Mouse (Mus musculus) embryonic facial prominence, embryonic 10.5 days (tissue): ENCODE results near the gene Mreg. TPM values are rescaled to one million over a fixed set of nuclear protein-coding genes. Genes with fewer than 3 reads are reported as not detected.

ENCODE experiments used
- DNase-seq: peaks from one replicate; pipeline ENCODE4 v3.0.0-alpha.2; 2017; ENCODE audit warnings: low spot score
- H3K27ac ChIP-seq: fragments of 300-500 bp; sonication (generic); replicated peaks from 2 replicates; pipeline ENCODE4 v1.5.1; 2016; ENCODE audit warnings: mild to moderate bottlenecking
- H3K27me3 ChIP-seq: fragments of 300-500 bp; sonication (generic); replicated peaks from 2 replicates; pipeline ENCODE4 v1.6.1; 2016; ENCODE audit warnings: low read depth, mild to moderate bottlenecking; ENCODE audit not compliant: poor library complexity, severe bottlenecking
- H3K36me3 ChIP-seq: fragments of 300-500 bp; sonication (generic); replicated peaks from 2 replicates; pipeline ENCODE4 v1.6.1; 2016; ENCODE audit warnings: mild to moderate bottlenecking, moderate library complexity
- H3K4me1 ChIP-seq: fragments of 300-500 bp; sonication (generic); 2 replicates; pipeline ENCODE4 v1.6.1; 2016
- H3K4me3 ChIP-seq: fragments of 300-500 bp; sonication (generic); 2 replicates; pipeline ENCODE4 v1.5.1; 2016; ENCODE audit warnings: mild to moderate bottlenecking, moderate library complexity
- H3K9me3 ChIP-seq: fragments of 300-500 bp; sonication (generic); 2 replicates; pipeline ENCODE4 v1.6.1; 2016; ENCODE audit warnings: mild to moderate bottlenecking
- WGBS: fragments of 180-500 bp; shearing (Covaris S2); methylation state at CpG from one replicate; pipeline ENCODE4 v1.1.7; 2016; 5-methylcytosine and 5-hydroxymethylcytosine counted together
- polyA plus RNA-seq: library from polyadenylated mRNA; unstranded; fragments of >200 nt; fragmentation: Nextera tagmentation; extraction: Ambion mirVana; gene quantifications from 2 replicates; pipeline ENCODE4 v1.2.1, GENCODE M21; 2016

Gene Mreg
- polyA plus RNA-seq, 1 experiment from 2014 or later: 21.1 TPM

- H3K27me3 ChIP-seq: no peaks in the 10 kb centered on the region
- no peaks in the 10 kb centered on the region for H3K9me3 ChIP-seq
- H3K36me3 ChIP-seq: no peaks in the 10 kb centered on the region
- no peak for DNase-seq
- 89% methylated on average over 7 of the region's 7 CpGs for WGBS
- no peak overlapping the region for H3K27ac ChIP-seq
- H3K4me1 ChIP-seq: peaks cover 18% of the 10 kb centered on the region
- H3K4me3 ChIP-seq: no peak overlapping the region
These were observed 32.2 kb downstream of the Mreg start for GRCm38 (mm10) chr1:72179947-72180346.

GRCm38 (mm10) chr1:72176239-72176638 lies 35.9 kb downstream of the Mreg start:
- no peaks in the 10 kb centered on the region for H3K36me3 ChIP-seq
- WGBS: 83% methylated on average over 6 of the region's 6 CpGs
- no peak overlapping the region for H3K27ac ChIP-seq
- DNase-seq: no peak
- peaks cover 13% of the 10 kb centered on the region for H3K4me1 ChIP-seq
- no peaks in the 10 kb centered on the region for H3K27me3 ChIP-seq
- H3K4me3 ChIP-seq: no peak overlapping the region
- no peaks in the 10 kb centered on the region for H3K9me3 ChIP-seq

GRCm38 (mm10) chr1:72174183-72174582 lies 37.9 kb downstream of the Mreg start:
- no peaks in the 10 kb centered on the region for H3K36me3 ChIP-seq
- no peak overlapping the region for H3K4me3 ChIP-seq
- peaks cover 18% of the 10 kb centered on the region for H3K4me1 ChIP-seq
- H3K27me3 ChIP-seq: no peaks in the 10 kb centered on the region
- 67% methylated on average over 7 of the region's 7 CpGs for WGBS
- no peak overlapping the region for H3K27ac ChIP-seq
- no peaks in the 10 kb centered on the region for H3K9me3 ChIP-seq
- DNase-seq: no peak

- WGBS: 64% methylated on average over 8 of the region's 8 CpGs
- H3K27me3 ChIP-seq: no peaks in the 10 kb centered on the region
- no peaks in the 10 kb centered on the region for H3K36me3 ChIP-seq
- H3K27ac ChIP-seq: no peak overlapping the region
- no peak overlapping the region for H3K4me3 ChIP-seq
- no peaks in the 10 kb centered on the region for H3K9me3 ChIP-seq
- DNase-seq: no peak
- H3K4me1 ChIP-seq: peaks cover 18% of the 10 kb centered on the region
These were observed 38.6 kb downstream of the Mreg start for GRCm38 (mm10) chr1:72173402-72174051.

GRCm38 (mm10) chr1:72172788-72173187 lies 39.3 kb downstream of the Mreg start:
- Histone ChIP-seq H3K36me3 (no peaks in the 10 kb centered on the region), H3K9me3 (no peaks in the 10 kb centered on the region), H3K4me1 (peaks cover 18% of the 10 kb centered on the region), H3K4me3 (no peak overlapping the region), H3K27me3 (no peaks in the 10 kb centered on the region), H3K27ac (no peak overlapping the region)
- no peak for DNase-seq
- 84% methylated on average over 8 of the region's 8 CpGs for WGBS

- Histone ChIP-seq H3K27ac (0 out of 2 replicates have a peak overlapping the region, but pooled peaks have one; percentile 10), H3K4me1 (peaks cover 18% of the 10 kb centered on the region), H3K27me3 (no peaks in the 10 kb centered on the region), H3K4me3 (no peak overlapping the region), H3K36me3 (no peaks in the 10 kb centered on the region), H3K9me3 (no peaks in the 10 kb centered on the region)
- WGBS: 72% methylated on average over 13 of the region's 13 CpGs
- peak; percentile 18 for DNase-seq
These were observed 40.9 kb downstream of the Mreg start for GRCm38 (mm10) chr1:72171001-72171860.

GRCm38 (mm10) chr1:72167024-72167423 lies 45.1 kb downstream of the Mreg start:
- Histone ChIP-seq H3K27me3 (no peaks in the 10 kb centered on the region), H3K27ac (no peak overlapping the region), H3K9me3 (no peaks in the 10 kb centered on the region), H3K36me3 (no peaks in the 10 kb centered on the region), H3K4me1 (peaks cover 9% of the 10 kb centered on the region), H3K4me3 (no peak overlapping the region)
- no peak for DNase-seq
- WGBS: 93% methylated on average over 10 of the region's 10 CpGs

- 93% methylated on average over 5 of the region's 5 CpGs for WGBS
- H3K27me3 ChIP-seq: no peaks in the 10 kb centered on the region
- no peak for DNase-seq
- H3K9me3 ChIP-seq: no peaks in the 10 kb centered on the region
- no peak overlapping the region for H3K27ac ChIP-seq
- no peaks in the 10 kb centered on the region for H3K36me3 ChIP-seq
- peaks cover 7% of the 10 kb centered on the region for H3K4me1 ChIP-seq
- H3K4me3 ChIP-seq: no peak overlapping the region
These were observed 45.7 kb downstream of the Mreg start for GRCm38 (mm10) chr1:72166468-72166814.

GRCm38 (mm10) chr1:72165723-72166467 lies 46.2 kb downstream of the Mreg start:
- no peaks in the 10 kb centered on the region for H3K27me3 ChIP-seq
- no peak for DNase-seq
- H3K4me3 ChIP-seq: no peak overlapping the region
- H3K27ac ChIP-seq: no peak overlapping the region
- H3K9me3 ChIP-seq: no peaks in the 10 kb centered on the region
- WGBS: 89% methylated on average over 20 of the region's 20 CpGs
- H3K36me3 ChIP-seq: no peaks in the 10 kb centered on the region
- peaks cover 2% of the 10 kb centered on the region for H3K4me1 ChIP-seq

- no peak for DNase-seq
- 88% methylated on average over 7 of the region's 7 CpGs for WGBS
- Histone ChIP-seq H3K4me1 (no peaks in the 10 kb centered on the region), H3K9me3 (no peaks in the 10 kb centered on the region), H3K4me3 (no peak overlapping the region), H3K36me3 (no peaks in the 10 kb centered on the region), H3K27me3 (no peaks in the 10 kb centered on the region), H3K27ac (no peak overlapping the region)
These were observed 51.8 kb downstream of the Mreg start for GRCm38 (mm10) chr1:72160321-72160720.

GRCm38 (mm10) chr1:72145041-72145440 lies 67.1 kb downstream of the Mreg start:
- no peaks in the 10 kb centered on the region for H3K36me3 ChIP-seq
- no peaks in the 10 kb centered on the region for H3K9me3 ChIP-seq
- H3K27me3 ChIP-seq: no peaks in the 10 kb centered on the region
- H3K4me3 ChIP-seq: no peak overlapping the region
- 0 out of 2 replicates have a peak, but pooled peaks cover 2% of the 10 kb centered on the region for H3K4me1 ChIP-seq
- no peak overlapping the region for H3K27ac ChIP-seq
- DNase-seq: no peak

GRCm38 (mm10) chr1:72144426-72144825 lies 67.7 kb downstream of the Mreg start:
- Histone ChIP-seq H3K4me3 (no peak overlapping the region), H3K9me3 (no peaks in the 10 kb centered on the region), H3K4me1 (0 out of 2 replicates have a peak, but pooled peaks cover 2% of the 10 kb centered on the region), H3K27me3 (no peaks in the 10 kb centered on the region), H3K27ac (no peak overlapping the region), H3K36me3 (no peaks in the 10 kb centered on the region)
- WGBS: 89% methylated on average over 4 of the region's 4 CpGs
- no peak for DNase-seq
